21 mouse cellular contexts compared by ENCODE assay signal in the genomic region with DNA sequence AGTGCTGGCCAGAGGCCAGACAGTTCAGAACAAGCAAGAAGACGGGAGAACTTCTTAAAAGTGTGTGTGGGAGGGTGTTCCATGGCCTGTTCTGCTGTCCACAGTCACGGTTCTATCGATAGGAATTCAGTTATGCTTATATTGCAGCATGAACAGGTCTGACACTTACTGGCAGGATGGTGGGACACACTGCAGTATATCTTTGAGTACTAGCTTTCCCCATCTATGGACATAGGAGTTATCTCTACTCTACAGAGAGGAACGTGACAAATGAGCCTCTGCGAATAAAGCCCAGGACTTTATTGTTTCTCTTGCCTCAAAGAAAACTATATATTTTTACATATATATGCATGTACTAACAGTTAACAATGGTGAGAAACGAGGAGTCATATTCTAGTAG.
"Had no signal": no experiment of that assay in that cellular context is flagged by ENCODE, and none has a peak within 500 bp of the region (broad histone marks: within the 10 kb centered on the region; RNA-seq: fewer than 3 reads in every experiment).

No protein-coding gene starts in this region.

- H3K4me2 ChIP-seq: heart, embryonic 12.5 days; hindbrain, embryonic 13.5 days; hindbrain, embryonic 15.5 days; limb, embryonic 12.5 days had no signal

- H3K9ac ChIP-seq: heart, embryonic 12.5 days; hindbrain, embryonic 13.5 days; hindbrain, embryonic 15.5 days; limb, embryonic 12.5 days had no signal

- DNase-seq: gastrocnemius, postnatal 14 days; gastrocnemius, postnatal 36 days; heart, adult 18-20 months; heart, postnatal 10 days; heart, postnatal 36 days; kidney, adult 11 months; kidney, adult 2 months; kidney, adult 9 months; kidney, postnatal 10 days; kidney, postnatal 25 days; kidney, postnatal 4 days had no signal

- H3K27ac ChIP-seq: heart, embryonic 10.5 days; hindbrain, embryonic 13.5 days; hindbrain, embryonic 15.5 days; hindbrain, postnatal 0 days; layer of hippocampus, adult 2 months; left cerebral cortex, adult 2 months; limb, embryonic 10.5 days; limb, embryonic 12.5 days had no signal

- H3K4me3 ChIP-seq: heart, embryonic 10.5 days; heart, embryonic 12.5 days; hindbrain, embryonic 13.5 days; hindbrain, embryonic 15.5 days; layer of hippocampus, adult 2 months; left cerebral cortex, adult 2 months; limb, embryonic 10.5 days; limb, embryonic 12.5 days had no signal

- H3K27me3 ChIP-seq: hindbrain, embryonic 13.5 days; hindbrain, embryonic 15.5 days; limb, embryonic 12.5 days had no signal

- H3K9me3 ChIP-seq: heart, embryonic 10.5 days; heart, embryonic 12.5 days; hindbrain, embryonic 13.5 days; hindbrain, embryonic 15.5 days; limb, embryonic 10.5 days; limb, embryonic 12.5 days had no signal

- H3K36me3 ChIP-seq: heart, embryonic 10.5 days; heart, embryonic 12.5 days; hindbrain, embryonic 15.5 days; limb, embryonic 10.5 days; limb, embryonic 12.5 days had no signal

- H3K4me1 ChIP-seq: hindbrain, embryonic 13.5 days; hindbrain, embryonic 15.5 days had no signal

- ATAC-seq: hindbrain, postnatal 0 days; intestine, embryonic 16.5 days had no signal
